Mouse (Mus musculus) ES-E14 (cell line): Measurements from ENCODE around the gene Trim56. TPM values are rescaled to one million over a fixed set of nuclear protein-coding genes. Genes with fewer than 3 reads are reported as not detected.

Experiments used
- DNase-seq: peaks from one replicate; pipeline ENCODE4 v3.0.0-alpha.2; 2013; ENCODE audit warnings: low read depth, low spot score
- H3K27ac ChIP-seq: 2 replicates; pipeline ENCODE4 v1.5.1; 2012; ENCODE audit warnings: low read depth, mild to moderate bottlenecking, low read length, moderate library complexity, mixed read lengths; ENCODE audit not compliant: poor library complexity, insufficient read depth, severe bottlenecking
- H3K36me3 ChIP-seq: 2 replicates; pipeline ENCODE4 v1.6.1; 2012; ENCODE audit warnings: mild to moderate bottlenecking, low read length, moderate library complexity, mixed read lengths; ENCODE audit not compliant: control insufficient read depth, poor library complexity, insufficient read depth, severe bottlenecking
- H3K4me1 ChIP-seq, 2 experiments: fragments of 150-350 bp in 1 of 2; sonication (generic) in 1 of 2; 2 replicates each; pipeline ENCODE4 v1.6.1; 2012; ENCODE audit warnings: low read length in 2 of 2, mild to moderate bottlenecking in 1 of 2, mixed read lengths in 1 of 2; ENCODE audit not compliant: control insufficient read depth in 2 of 2, insufficient read depth in 2 of 2, poor library complexity in 1 of 2
- H3K4me3 ChIP-seq, 2 experiments: fragments of 150-350 bp in 1 of 2; sonication (generic) in 1 of 2; 2 replicates each; pipeline ENCODE4 v1.5.1; 2012; ENCODE audit warnings: low read length in 2 of 2, low read depth in 1 of 2, mild to moderate bottlenecking in 1 of 2, mixed read lengths in 1 of 2; ENCODE audit not compliant: insufficient read depth in 1 of 2, poor library complexity in 1 of 2, severe bottlenecking in 1 of 2
- H3K9ac ChIP-seq: 2 replicates; pipeline ENCODE4 v1.6.1; 2012; ENCODE audit warnings: low read depth, mild to moderate bottlenecking, low read length, mixed read lengths; ENCODE audit not compliant: poor library complexity, insufficient read depth, severe bottlenecking
- H3K9me3 ChIP-seq: fragments of 150-350 bp; sonication (generic); 2 replicates; pipeline ENCODE4 v1.6.1; 2012; ENCODE audit warnings: low read depth, mild to moderate bottlenecking, low read length; ENCODE audit not compliant: control insufficient read depth, insufficient read depth
- CHD2 ChIP-seq: IDR thresholded peaks from 2 replicates; pipeline ENCODE4 v1.6.1; 2014; ENCODE audit warnings: mild to moderate bottlenecking, low read depth, low read length, inconsistent platforms
- HCFC1 ChIP-seq: IDR thresholded peaks from 2 replicates; pipeline ENCODE4 v1.6.1; 2012; ENCODE audit warnings: low read length, inconsistent platforms, borderline replicate concordance; ENCODE audit not compliant: insufficient read depth
- MAFK ChIP-seq: IDR thresholded peaks from 2 replicates; pipeline ENCODE4 v1.6.1; 2014; ENCODE audit warnings: mild to moderate bottlenecking, low read depth, low read length, inconsistent platforms; ENCODE audit not compliant: insufficient read depth
- ZC3H11A ChIP-seq: IDR thresholded peaks from 2 replicates; pipeline ENCODE4 v1.6.1; 2012; ENCODE audit warnings: low read depth, mild to moderate bottlenecking, inconsistent platforms, low read length, borderline replicate concordance
- ZNF384 ChIP-seq: IDR thresholded peaks from 2 replicates; pipeline ENCODE4 v1.6.1; 2012; ENCODE audit warnings: low read depth, low read length, inconsistent platforms
- in situ Hi-C, 2 experiments: fragments of 600-800 bp; cut with MboI; formaldehyde crosslinking; loops; one replicate each; pipeline ENCODE4 v1.15.1; 2025; ENCODE audit warnings: low sequenced_read_pairs in 2 of 2, inconsistent platforms in 1 of 2; ENCODE audit not compliant: unreplicated experiment in 2 of 2
- total RNA-seq: library from RNA; depleted of rRNA; stranded (reverse); fragments of 300-350 nt; gene quantifications from 2 replicates; pipeline ENCODE4 v1.2.3, GENCODE M21; 2012

Gene Trim56
- total RNA-seq, 1 experiment: 5.3 TPM

GRCm38 (mm10) chr5:137102575-137103522 lies 13.2 kb downstream of the Trim56 start:
- no peak for DNase-seq
- Histone ChIP-seq H3K9me3 (no peaks in the 10 kb centered on the region), H3K4me3 (peak overlapping the region; percentile 19 to 27; a peak in 3 of 4 replicates), H3K9ac (peak overlapping the region; percentile 44), H3K27ac (no peak overlapping the region), H3K36me3 (no peaks in the 10 kb centered on the region), H3K4me1 (peaks cover 2 to 15% of the 10 kb centered on the region in 2 experiments; a peak in 2 of 4 replicates)
- TF ChIP-seq CHD2 (no peak), HCFC1 (no peak), ZNF384 (no peak), MAFK (peak; percentile 91)
- in situ Hi-C loops: loop anchor here in 1 of 2 experiments (10.0 kb wide), 1 partner anchor 88 kb away; no protein-coding TSS in a partner anchor

GRCm38 (mm10) chr5:137102078-137102477 lies 13.9 kb downstream of the Trim56 start:
- H3K4me1 ChIP-seq: peaks cover 2 to 15% of the 10 kb centered on the region in 2 experiments; a peak in 2 of 4 replicates
- no peak for TF ChIP-seq MAFK
- TF ChIP-seq CHD2: no peak
- no peak for TF ChIP-seq ZNF384
- no peak for TF ChIP-seq ZC3H11A
- TF ChIP-seq HCFC1: no peak
- H3K9ac ChIP-seq: peak overlapping the region; percentile 25; the same call in 1 of the 2 replicates
- H3K4me3 ChIP-seq: peak overlapping the region; percentile 19 to 27; a peak in 1 of 4 replicates
- no peaks in the 10 kb centered on the region for H3K9me3 ChIP-seq
- H3K27ac ChIP-seq: no peak overlapping the region
- DNase-seq: no peak
- in situ Hi-C loops: loop anchor here in 1 of 2 experiments (10.0 kb wide), 1 partner anchor 87 kb away; no protein-coding TSS in a partner anchor
- H3K36me3 ChIP-seq: no peaks in the 10 kb centered on the region

- Histone ChIP-seq H3K4me1 (peaks cover 2 to 15% of the 10 kb centered on the region in 2 experiments; a peak in 2 of 4 replicates), H3K4me3 (no peak overlapping the region), H3K36me3 (no peaks in the 10 kb centered on the region), H3K9ac (no peak overlapping the region), H3K9me3 (no peaks in the 10 kb centered on the region), H3K27ac (no peak overlapping the region)
- TF ChIP-seq MAFK (no peak), ZC3H11A (no peak), HCFC1 (no peak), CHD2 (no peak), ZNF384 (no peak)
- DNase-seq: no peak
- in situ Hi-C loops: loop anchor here in 1 of 2 experiments (10.0 kb wide), 1 partner anchor 86 kb away; no protein-coding TSS in a partner anchor
These were observed 15.3 kb downstream of the Trim56 start for GRCm38 (mm10) chr5:137100660-137101059.

GRCm38 (mm10) chr5:137098418-137098817 lies 17.6 kb downstream of the Trim56 start:
- no peaks in the 10 kb centered on the region for H3K36me3 ChIP-seq

More at GRCm38 (mm10) chr5:137098418-137098817, 17.6 kb downstream of the Trim56 start:
- Histone ChIP-seq H3K4me3 (no peak overlapping the region), H3K4me1 (peaks cover 1 to 11% of the 10 kb centered on the region in 2 experiments; a peak in 2 of 4 replicates), H3K9ac (no peak overlapping the region), H3K9me3 (no peaks in the 10 kb centered on the region), H3K27ac (no peak overlapping the region)
- TF ChIP-seq HCFC1 (no peak), ZC3H11A (no peak), MAFK (no peak), ZNF384 (no peak), CHD2 (no peak)
- in situ Hi-C loops: no loop called here
- DNase-seq: no peak
